Mouse (Mus musculus): Measurements from ENCODE around the gene Spata7.

DNA sequence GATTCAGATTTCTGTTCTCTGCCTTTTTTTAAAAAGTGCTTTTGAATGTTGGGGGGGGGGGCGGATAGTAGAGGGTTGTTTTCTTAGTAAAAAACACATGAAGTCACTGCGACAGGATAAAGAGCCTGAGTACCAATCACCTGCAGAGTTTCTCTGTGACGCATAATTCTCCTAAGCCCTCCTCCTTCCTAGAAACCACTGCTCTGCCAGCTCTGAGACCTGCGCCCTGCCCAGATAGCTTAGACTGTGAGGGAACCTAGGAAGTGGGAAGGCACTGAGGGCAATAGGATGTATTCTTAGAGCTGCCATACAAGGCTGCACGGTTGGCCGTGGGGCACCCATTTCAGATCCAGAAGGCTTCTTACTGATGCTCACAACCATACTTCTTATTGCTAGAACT is 84.9 kb downstream of the Spata7 start:
- TF ChIP-seq CTCF (IDR thresholded peaks at IDR 0.05; ENCODE audit: low read depth, low read length) (no peak), TAL1 (conservative IDR thresholded peaks at IDR 0.05; ENCODE audit: low read depth, low read length) (no peak), GATA1 (IDR thresholded peaks at IDR 0.05; ENCODE audit: borderline replicate concordance, low read length) (no peak), GATA2 (IDR thresholded peaks at IDR 0.05; ENCODE audit: borderline replicate concordance, low read depth, low read length) (no peak), POLR2AphosphoS5 (IDR thresholded peaks at IDR 0.05; ENCODE audit: insufficient replicate concordance, low read depth, low read length) (no peak)
